Mouse (Mus musculus) brain, embryonic 14.5 days (tissue): ENCODE results near the gene Kcnh1. TPM values are rescaled to one million over a fixed set of nuclear protein-coding genes. Genes with fewer than 3 reads are reported as not detected.

Experiments
- DNase-seq: peaks from one replicate; pipeline ENCODE4 v3.0.0-alpha.2; 2011; ENCODE audit warnings: low read depth
- CTCF ChIP-seq: fragments of 200-500 bp; IDR thresholded peaks from 2 replicates; pipeline ENCODE4 v1.5.1; 2012; ENCODE audit warnings: inconsistent platforms, mild to moderate bottlenecking, moderate library complexity, borderline replicate concordance; ENCODE audit not compliant: insufficient read depth, insufficient read length; ENCODE audit errors: extremely low read depth
- POLR2A ChIP-seq: fragments of 200-500 bp; IDR thresholded peaks from 2 replicates; pipeline ENCODE4 v1.6.1; 2012; ENCODE audit warnings: mild to moderate bottlenecking, inconsistent platforms, borderline replicate concordance; ENCODE audit not compliant: poor library complexity, insufficient read depth, insufficient read length, severe bottlenecking; ENCODE audit errors: extremely low read depth
- polyA plus RNA-seq: library from polyadenylated mRNA; depleted of rRNA; stranded (reverse); fragments of >200 nt; gene quantifications from 2 replicates; pipeline ENCODE4 v1.2.3, GENCODE M21; 2012

Kcnh1 gene
- polyA plus RNA-seq, 1 experiment = 3.3 TPM

DNA sequence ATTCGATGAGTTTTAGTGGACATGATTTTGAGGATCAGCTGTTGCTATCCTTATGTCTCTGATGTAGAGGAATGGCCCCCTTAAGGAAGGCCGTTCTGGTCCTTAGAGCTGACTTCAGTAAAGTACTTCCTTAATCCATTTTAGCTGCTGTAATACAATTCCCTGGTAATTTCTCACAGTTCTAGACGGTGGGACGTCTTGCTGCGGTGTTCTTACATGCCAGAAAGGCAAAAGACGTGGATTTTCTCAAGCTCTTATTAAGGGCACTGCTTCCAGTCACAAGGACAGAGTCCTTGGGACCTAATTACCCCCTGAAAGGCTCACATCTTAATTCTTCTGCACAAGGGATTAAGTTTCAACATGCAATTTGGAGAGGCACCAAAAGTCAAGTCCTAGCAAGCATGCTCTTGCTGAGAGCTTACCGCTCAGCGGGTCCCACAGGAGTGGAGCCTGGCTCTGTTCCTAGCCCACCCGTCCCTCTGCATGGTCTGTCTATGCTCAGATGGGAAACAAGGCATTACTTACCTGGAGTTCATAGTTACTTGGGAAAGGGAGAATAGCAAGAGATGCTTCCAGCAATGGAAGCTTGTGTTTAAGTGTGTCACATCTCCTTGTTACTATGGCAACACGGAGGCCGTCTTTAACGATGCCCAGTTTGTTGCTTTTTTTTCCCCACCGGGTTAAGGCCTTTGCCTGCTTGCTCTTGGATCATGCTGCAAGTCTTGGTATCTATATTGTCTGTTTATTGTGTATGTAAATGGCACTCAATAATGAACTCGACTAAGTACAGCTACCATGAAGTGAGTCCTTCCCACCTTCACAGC, 209.3 kb downstream of the Kcnh1 start:
- DNase-seq = peak; percentile 58
- TF ChIP-seq CTCF = no peak
- TF ChIP-seq POLR2A = no peak

DNA sequence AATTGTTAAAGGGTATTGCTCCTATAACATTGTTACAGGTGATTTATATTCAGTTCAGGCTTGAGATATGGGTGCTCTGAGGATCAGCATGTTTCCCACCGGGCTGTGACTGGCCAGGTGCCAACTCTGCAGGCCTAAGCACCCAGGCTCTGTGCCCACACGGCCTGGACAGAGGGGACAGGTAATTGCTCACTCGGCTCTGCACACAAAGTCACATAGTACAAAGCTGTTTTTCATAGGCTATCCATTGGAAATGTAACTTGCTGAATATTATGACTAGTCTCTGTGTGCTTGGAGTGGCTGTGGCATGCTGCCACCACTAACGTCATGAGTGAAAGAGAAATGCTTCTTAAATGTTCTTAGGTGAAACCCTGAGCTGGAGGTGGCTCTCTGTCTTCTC, 210.4 kb downstream of the Kcnh1 start:
- TF ChIP-seq POLR2A (no peak), CTCF (no peak)
- no peak for DNase-seq

DNA sequence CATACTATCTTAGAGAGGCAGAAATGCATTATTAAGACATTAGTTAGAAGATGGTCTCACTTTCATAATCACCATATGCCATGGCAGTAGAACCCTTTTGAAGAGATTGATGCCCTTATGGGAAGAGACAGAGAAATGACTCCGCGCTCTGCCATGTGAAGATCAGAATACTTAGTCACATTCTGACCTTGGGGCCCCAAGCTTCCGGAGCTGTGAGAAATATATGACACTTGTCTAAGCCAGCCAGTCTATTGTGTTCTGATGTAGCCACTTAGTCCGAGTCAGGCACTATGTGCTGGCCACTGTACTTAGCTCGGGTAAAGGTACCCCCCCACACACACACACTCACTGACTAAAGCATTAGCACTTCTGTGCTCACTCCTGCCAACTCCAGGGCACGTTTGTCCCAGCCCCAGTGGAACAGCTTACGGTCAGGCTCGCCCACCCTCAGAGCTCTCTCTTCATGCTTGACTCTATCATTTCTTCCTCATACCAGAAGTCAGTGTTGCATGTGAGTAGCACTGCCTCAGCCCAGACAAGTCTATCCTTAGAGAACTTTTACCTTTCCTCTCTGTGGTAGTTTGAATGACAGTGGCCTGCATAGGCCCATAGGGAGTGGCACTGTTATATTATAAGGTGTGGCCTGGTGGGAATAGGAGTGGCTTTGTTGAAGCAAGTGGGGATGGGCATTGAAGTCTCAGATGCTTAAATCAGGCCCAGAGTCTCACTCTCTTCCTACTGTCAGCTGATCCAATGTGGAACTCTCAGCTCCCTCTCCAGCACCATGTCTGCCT, 212.5 kb downstream of the Kcnh1 start:
- TF ChIP-seq CTCF = no peak
- no peak for TF ChIP-seq POLR2A

DNA sequence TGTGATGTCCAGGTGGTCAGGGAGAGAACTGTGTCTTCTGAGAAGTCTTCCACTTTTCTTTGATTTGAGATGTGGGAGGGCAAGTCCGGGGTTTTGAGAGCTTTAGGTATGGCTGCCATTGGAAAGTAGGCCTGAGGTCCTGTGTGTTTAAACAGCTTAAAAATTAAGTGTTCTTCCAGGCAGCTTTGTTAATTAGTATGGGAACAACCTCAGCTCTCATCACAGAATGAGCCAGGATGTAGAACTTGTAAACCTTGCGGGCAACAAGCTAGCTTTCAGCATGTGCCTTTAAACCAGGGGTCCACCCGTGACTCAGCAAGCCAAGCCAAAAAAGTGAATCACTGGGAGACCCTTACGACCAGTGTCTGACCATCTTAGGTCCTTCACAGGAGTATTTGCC, 214.6 kb downstream of the Kcnh1 start:
- TF ChIP-seq CTCF (no peak), POLR2A (no peak)
- DNase-seq = no peak

More for the DNA sequence above, 212.5 kb downstream of the Kcnh1 start:
- no peak for DNase-seq

DNA sequence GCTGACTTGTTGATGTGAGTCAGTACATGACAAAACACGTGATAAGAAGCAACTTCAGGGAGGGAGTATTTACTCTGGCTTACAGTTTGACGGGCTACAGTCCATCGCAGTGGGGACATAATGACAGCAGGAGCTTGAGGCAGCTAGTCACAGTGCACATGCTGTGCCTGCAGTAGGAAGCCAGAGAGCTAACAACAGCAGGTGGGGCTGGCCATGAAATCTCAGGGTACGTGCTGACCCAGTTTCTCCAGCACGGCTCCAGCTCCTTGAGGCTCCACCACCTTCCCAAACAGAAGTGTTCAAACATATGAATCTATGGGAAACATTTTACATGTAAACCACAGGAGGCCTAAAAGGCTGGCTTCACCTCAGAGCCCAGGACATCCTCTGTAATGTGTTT, 216.0 kb downstream of the Kcnh1 start:
- DNase-seq = no peak
- no peak for TF ChIP-seq POLR2A
- TF ChIP-seq CTCF = no peak

DNA sequence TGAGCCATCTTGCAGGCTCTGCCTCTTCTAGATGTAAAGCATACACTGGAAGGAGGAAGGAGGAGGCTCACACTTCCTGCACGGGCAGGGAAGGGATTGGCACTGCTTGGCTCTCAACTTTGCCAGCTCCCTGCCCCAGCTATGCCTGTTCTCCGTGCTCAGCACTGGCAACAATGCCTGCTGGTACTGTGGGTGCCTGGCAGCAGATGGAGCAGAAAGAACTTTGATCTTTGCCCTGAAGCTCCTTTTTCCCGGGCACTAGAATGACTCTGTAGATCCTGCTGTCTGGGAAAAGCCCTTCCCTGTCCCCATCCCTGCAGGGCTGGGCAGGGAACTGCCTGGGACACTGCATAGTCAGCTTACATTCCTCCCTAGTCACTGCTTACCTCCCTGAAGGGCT, 225.2 kb downstream of the Kcnh1 start:
- peak; percentile 24 for DNase-seq
- no peak for TF ChIP-seq CTCF
- TF ChIP-seq POLR2A = no peak

DNA sequence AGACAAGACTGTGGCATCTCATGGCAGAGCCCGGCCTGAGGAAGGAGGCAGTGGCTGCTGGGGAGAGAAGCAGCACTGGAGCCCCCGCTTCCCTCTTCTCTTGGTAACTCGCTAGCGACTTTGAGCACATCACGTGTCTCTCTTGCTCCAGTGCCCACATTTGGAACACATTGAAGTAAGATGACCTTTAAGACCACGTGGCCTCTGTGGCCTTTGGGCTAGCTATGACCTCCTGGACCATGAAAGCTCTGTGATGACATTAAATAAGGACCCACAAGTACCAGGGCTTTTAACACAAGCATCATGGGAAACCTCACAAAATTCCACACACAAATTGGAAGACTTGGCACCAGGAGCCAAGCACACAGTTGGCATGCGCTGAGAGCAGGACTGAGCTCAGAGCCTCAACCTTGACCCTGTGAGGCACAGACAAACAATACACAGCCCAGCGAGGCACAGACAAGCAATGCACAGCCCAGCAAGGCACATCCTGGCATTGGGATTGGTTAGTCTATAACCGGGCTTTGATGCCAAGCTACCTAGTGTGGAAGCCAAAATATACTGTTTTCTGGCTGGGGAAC, 225.8 kb downstream of the Kcnh1 start:
- peak; percentile 56 for DNase-seq
- TF ChIP-seq CTCF (no peak), POLR2A (no peak)

DNA sequence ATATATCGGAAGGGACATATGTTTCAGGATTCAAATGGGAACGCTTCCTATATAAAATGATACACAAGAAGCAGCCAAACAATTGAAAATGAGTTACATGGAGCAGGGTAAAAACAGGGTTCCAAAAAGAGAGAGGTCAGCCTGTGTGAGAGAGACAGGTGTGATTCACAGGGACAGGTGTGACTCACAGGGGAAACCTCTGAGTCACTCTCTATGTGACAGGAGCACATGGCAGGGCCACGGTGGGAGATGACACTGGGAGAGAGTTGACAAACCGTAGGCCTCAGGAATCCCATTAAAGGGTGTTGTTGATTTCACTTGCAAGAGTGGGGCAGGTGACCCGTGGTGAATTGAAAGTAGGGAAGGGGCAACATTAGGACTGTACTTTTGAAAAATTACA, 228.6 kb downstream of the Kcnh1 start:
- DNase-seq = no peak
- TF ChIP-seq POLR2A (no peak), CTCF (no peak)

DNA sequence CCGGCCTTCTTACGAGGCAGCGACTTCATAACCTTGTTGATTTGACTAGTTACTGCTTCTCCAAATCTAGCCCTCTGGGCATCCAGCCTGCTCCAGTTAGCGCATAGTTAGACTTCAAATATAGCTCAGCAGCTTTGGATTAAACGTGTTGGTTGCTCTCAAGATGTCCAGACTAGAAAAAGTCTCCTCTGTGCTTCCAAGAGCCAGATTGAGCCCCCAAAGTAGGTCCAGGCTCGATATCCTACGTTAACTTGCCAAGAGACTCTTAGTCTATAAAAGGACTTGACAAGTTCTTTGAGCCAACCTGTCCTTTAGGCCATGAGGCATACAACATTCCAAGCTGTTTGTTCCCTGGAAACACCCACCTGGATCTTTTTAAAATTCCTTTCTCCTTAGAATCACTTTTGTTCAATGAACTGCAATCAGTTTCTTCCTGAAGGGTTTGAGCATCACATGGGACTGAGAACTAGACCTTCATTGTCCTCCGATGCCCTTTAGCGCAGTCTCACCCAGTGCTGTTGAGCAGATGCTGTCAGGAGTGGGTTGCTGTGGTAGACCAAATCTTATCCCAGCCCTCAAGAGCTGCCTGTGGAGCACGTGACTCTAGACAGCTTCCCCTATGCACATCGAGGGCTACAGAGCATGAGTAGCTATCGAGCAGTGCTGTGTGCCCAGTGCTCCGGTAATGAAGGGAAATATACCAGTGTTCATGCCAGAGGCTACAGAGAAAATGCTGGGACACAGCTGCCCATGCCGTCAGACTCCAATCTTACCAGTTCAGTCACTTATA, 231.0 kb downstream of the Kcnh1 start:
- DNase-seq = no peak
- TF ChIP-seq POLR2A (no peak), CTCF (no peak)

DNA sequence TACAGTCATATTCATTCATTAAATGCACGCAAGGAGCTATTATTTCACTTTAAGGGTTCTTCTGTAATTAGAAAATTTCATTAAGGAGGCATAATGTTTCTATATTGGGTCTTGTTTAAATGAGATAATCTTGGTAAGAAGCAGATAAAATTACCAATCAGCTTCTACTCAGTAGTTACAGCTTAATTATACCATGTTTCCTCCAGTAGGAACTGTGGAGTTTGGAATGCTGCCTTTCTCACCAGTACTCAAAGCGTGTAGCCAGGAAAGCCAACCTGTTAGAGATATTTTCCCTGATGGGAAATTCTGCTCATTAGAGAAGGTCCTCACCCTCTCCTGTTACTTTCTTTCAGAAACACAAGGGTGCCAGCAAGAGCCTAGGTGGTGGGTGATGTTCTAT, 240.8 kb downstream of the Kcnh1 start:
- TF ChIP-seq POLR2A = no peak
- TF ChIP-seq CTCF = no peak
- DNase-seq = no peak

DNA sequence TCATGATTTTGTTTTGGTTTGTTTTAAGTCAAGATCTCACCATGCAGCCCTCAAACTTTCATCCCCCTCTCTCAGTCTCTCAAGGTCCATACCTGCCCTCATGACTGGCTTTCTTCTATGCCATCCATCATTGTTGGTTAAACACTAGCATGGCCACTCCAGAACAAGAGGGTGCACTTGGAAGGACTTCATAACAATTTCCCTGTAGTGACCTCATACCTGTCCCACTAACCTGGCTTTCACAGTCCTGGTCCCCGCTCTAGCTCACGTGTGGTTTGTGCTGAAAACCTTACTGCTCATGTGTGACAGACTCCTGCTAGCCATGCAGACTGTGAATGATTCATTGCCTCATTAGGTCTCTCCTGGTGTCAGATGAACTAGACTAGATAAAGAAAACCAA, 244.9 kb downstream of the Kcnh1 start:
- no peak for DNase-seq
- no peak for TF ChIP-seq POLR2A
